Comparison of ENCODE assay signal across 8 mouse cellular contexts in genomic region chr1:180763307-180763706, GRCm38 (mm10). TPM values are rescaled to one million over a fixed set of nuclear protein-coding genes. Genes with fewer than 3 reads are reported as not detected.
A peak's percentile ranks its signal among the peaks of the same experiment; 100 is the strongest.
DNase-seq lines count a peak whose midpoint lies in the region; ATAC-seq and TF ChIP-seq lines count a peak whose summit lies in the region.

No protein-coding gene starts in this region.

- peaks cover 10% of the 10 kb centered on the region for H3K4me1 ChIP-seq in cerebellum, adult 2 months (ENCODE audit: control insufficient read depth, insufficient read depth, low read length)
- peaks cover 49% of the 10 kb centered on the region for H3K4me1 ChIP-seq in E14TG2a.4 (replicated peaks; ENCODE audit: low read depth, low read length)
- H3K4me1 ChIP-seq in forebrain, embryonic 11.5 days (replicated peaks; ENCODE audit: control insufficient read depth, insufficient read depth, low read length) = peaks cover 4% of the 10 kb centered on the region
- H3K4me1 ChIP-seq in liver, embryonic 15.5 days (replicated peaks) = peaks cover 25% of the 10 kb centered on the region

- WGBS in cerebellum, adult 2 months = 2% methylated on average over 14 of the region's 14 CpGs
- 16% methylated on average over 14 of the region's 14 CpGs for WGBS in forebrain, embryonic 11.5 days
- WGBS in liver, embryonic 15.5 days (ENCODE audit: insufficient replicate concordance) = 20% methylated on average over 14 of the region's 14 CpGs

- H3K27me3 ChIP-seq in cerebellum, adult 2 months (ENCODE audit: control insufficient read depth, insufficient read depth, low read length) = no peaks in the 10 kb centered on the region
- H3K27me3 ChIP-seq in E14TG2a.4 (ENCODE audit: insufficient read depth, low read length) = peaks cover 56% of the 10 kb centered on the region
- 0 out of 2 replicates have a peak, but pooled peaks cover 3% of the 10 kb centered on the region for H3K27me3 ChIP-seq in forebrain, embryonic 11.5 days (ENCODE audit: control insufficient read depth, insufficient read depth, low read length)
- H3K27me3 ChIP-seq in liver, embryonic 15.5 days = peaks cover 17% of the 10 kb centered on the region

- no peaks in the 10 kb centered on the region for H3K9me3 ChIP-seq in E14TG2a.4 (ENCODE audit: low read length)
- no peaks in the 10 kb centered on the region for H3K9me3 ChIP-seq in forebrain, embryonic 11.5 days (ENCODE audit: control insufficient read depth, low read length)
- H3K9me3 ChIP-seq in liver, embryonic 15.5 days (replicated peaks) = no peaks in the 10 kb centered on the region

- no peaks in the 10 kb centered on the region for H3K36me3 ChIP-seq in E14TG2a.4 (ENCODE audit: insufficient read depth, low read length)
- H3K36me3 ChIP-seq in forebrain, embryonic 11.5 days (ENCODE audit: control insufficient read depth, insufficient read depth, low read length) = no peaks in the 10 kb centered on the region
- no peaks in the 10 kb centered on the region for H3K36me3 ChIP-seq in liver, embryonic 15.5 days (replicated peaks)

- H3K4me3 ChIP-seq in cerebellum, adult 2 months (replicated peaks; ENCODE audit: insufficient read depth, low read depth, low read length) = peak overlapping the region; percentile 69
- peak overlapping the region; percentile 71 for H3K4me3 ChIP-seq in E14TG2a.4 (replicated peaks; ENCODE audit: low read length)
- H3K4me3 ChIP-seq in forebrain, embryonic 11.5 days (ENCODE audit: low read depth, low read length) = peak overlapping the region; percentile 27
- peak overlapping the region; percentile 35 for H3K4me3 ChIP-seq in liver, embryonic 15.5 days (replicated peaks)

- TF ChIP-seq POLR2A in cerebellum, adult 2 months (IDR thresholded peaks at IDR 0.05; ENCODE audit: borderline replicate concordance, insufficient read depth, low read length) = no peak

- peak overlapping the region; percentile 52 for H3K9ac ChIP-seq in forebrain, embryonic 11.5 days (ENCODE audit: low read length)
- H3K9ac ChIP-seq in liver, embryonic 15.5 days = 0 out of 2 replicates have a peak overlapping the region, but pooled peaks have one; percentile 7

- H3K4me2 ChIP-seq in forebrain, embryonic 11.5 days (ENCODE audit: low read depth, low read length, severe bottlenecking) = peak overlapping the region; percentile 55
- peak overlapping the region; percentile 61 for H3K4me2 ChIP-seq in liver, embryonic 15.5 days

- TF ChIP-seq CTCF in cerebellum, adult 2 months (IDR thresholded peaks at IDR 0.05; ENCODE audit: borderline replicate concordance, insufficient read depth, low read depth, low read length) = no peak
- no peak for TF ChIP-seq CTCF in E14TG2a.4 (conservative IDR thresholded peaks at IDR 0.05; ENCODE audit: low read length)

- ATAC-seq in forebrain, embryonic 11.5 days (replicated peaks; ENCODE audit: low FRiP score) = no peak; the same call in 1 of the 2 replicates
- ATAC-seq in liver, embryonic 15.5 days (ENCODE audit: insufficient read depth) = no peak

- no peak for DNase-seq in cerebellum, adult 2 months
- DNase-seq in cerebellum, adult 11 months = no peak
- DNase-seq in forebrain, embryonic 11.5 days (ENCODE audit: low spot score) = peak; percentile 63
- DNase-seq in ovary, postnatal 36 days (ENCODE audit: low spot score) = no peak
- no peak for DNase-seq in layer of hippocampus, postnatal 10 days (ENCODE audit: low spot score in 2 of 2)
- DNase-seq in layer of hippocampus, adult 18-20 months (ENCODE audit: low spot score in 2 of 2) = no peak

- no peak overlapping the region for H3K27ac ChIP-seq in cerebellum, adult 2 months (ENCODE audit: insufficient read depth, low read length)
- H3K27ac ChIP-seq in forebrain, embryonic 11.5 days (ENCODE audit: low read depth, low read length) = no peak overlapping the region
- H3K27ac ChIP-seq in liver, embryonic 15.5 days (replicated peaks) = no peak overlapping the region

RNA-seq across cellular contexts. Expression of gene Acbd3, which starts 37.5 kb away (rescaled TPM):
- 27.2 and 28.1 TPM in 2 replicates for polyA plus RNA-seq in cerebellum, adult 2 months (2012; rRNA removed)
- polyA plus RNA-seq in forebrain, embryonic 11.5 days (2014; fragmentation: Nextera tagmentation; extraction: Ambion mirVana) = 21.6 and 22.8 TPM in 2 replicates
- polyA plus RNA-seq in liver, embryonic 15.5 days (2015; fragmentation: Nextera tagmentation; extraction: Ambion mirVana) = 7.6 and 8.3 TPM in 2 replicates
- 10 to 100 TPM; 32.8 TPM for total RNA-seq in layer of hippocampus, postnatal 10 days (2021)
- 10 to 100 TPM; 34.3 to 34.8 TPM for total RNA-seq in layer of hippocampus, adult 18-20 months (2021)

RNA-seq across cellular contexts. Expression of gene H3f3a, which starts 50.4 kb away (rescaled TPM):
- polyA plus RNA-seq in cerebellum, adult 2 months (2012; rRNA removed) = 463 and 518 TPM in 2 replicates
- polyA plus RNA-seq in forebrain, embryonic 11.5 days (2014; fragmentation: Nextera tagmentation; extraction: Ambion mirVana) = 3,157 and 3,206 TPM in 2 replicates
- 2,115 and 2,296 TPM in 2 replicates for polyA plus RNA-seq in liver, embryonic 15.5 days (2015; fragmentation: Nextera tagmentation; extraction: Ambion mirVana)
- total RNA-seq in layer of hippocampus, postnatal 10 days (2021) = 100 to 1,000 TPM; 476 to 478 TPM
- 100 to 1,000 TPM; 316 to 322 TPM for total RNA-seq in layer of hippocampus, adult 18-20 months (2021)
